Mouse (Mus musculus): ENCODE data around the gene Fam222a. TPM values are rescaled to one million over a fixed set of nuclear protein-coding genes. Genes with fewer than 3 reads are reported as not detected.

The Fam222a gene
- polyA plus RNA-seq (2012; rRNA removed), result 7.0 and 7.1 TPM in 2 replicates

GRCm38 (mm10) chr5:114567565-114568197 is at the start of gene Fam222a:
Fam222a (plus strand) TSS chr5:114568016.

GRCm38 (mm10) chr5:114658255-114658654 is 90.4 kb downstream of the Fam222a start, which contains the start of gene Trpv4:
Trpv4 (minus strand) TSS chr5:114658421.

Other genes starting within 250 kb of the Fam222a start
- gene Kctd10, start 187.5 kb upstream of the Fam222a start, polyA plus RNA-seq (2012; rRNA removed), result 92.0 and 98.2 TPM in 2 replicates
- 36.7 and 50.7 TPM in 2 replicates for gene Ube3b, start 187.4 kb upstream of the Fam222a start, polyA plus RNA-seq (2012; rRNA removed)
- 29.4 and 33.2 TPM in 2 replicates for gene Mmab, start 124.0 kb upstream of the Fam222a start, polyA plus RNA-seq (2012; rRNA removed)
- 50.2 and 53.1 TPM in 2 replicates for gene Mvk, start 123.7 kb upstream of the Fam222a start, polyA plus RNA-seq (2012; rRNA removed)
- 0.47 and 1.2 TPM in 2 replicates for gene Trpv4, start 90.4 kb downstream of the Fam222a start, polyA plus RNA-seq (2012; rRNA removed)
- gene Gltp, start 123.0 kb downstream of the Fam222a start, polyA plus RNA-seq (2012; rRNA removed), result 29.9 and 35.4 TPM in 2 replicates
- 37.6 and 60.1 TPM in 2 replicates for gene Tchp, start 139.7 kb downstream of the Fam222a start, polyA plus RNA-seq (2012; rRNA removed)
- gene Ankrd13a, start 206.7 kb downstream of the Fam222a start, polyA plus RNA-seq (2012; rRNA removed), result 59.0 and 64.2 TPM in 2 replicates
- gene Git2, start 207.5 kb downstream of the Fam222a start, polyA plus RNA-seq (2012; rRNA removed), result 34.7 and 43.9 TPM in 2 replicates